Mouse (Mus musculus) frontal cortex, adult (tissue): ENCODE measurements around the gene Lifr.

ENCODE experiments used
- ATAC-seq: cut with Nextera tagmentation; 2 replicates; pipeline ENCODE4 v1.9.2; 2017; ENCODE audit warnings: mild to moderate bottlenecking, moderate library complexity, mixed read lengths; ENCODE audit not compliant: low TSS enrichment

The Lifr gene

GRCm38 (mm10) chr15:7202981-7203380, 112.6 kb downstream of the Lifr start:
- no peak for ATAC-seq

- ATAC-seq: no peak
Measured at GRCm38 (mm10) chr15:7203606-7204330, 113.4 kb downstream of the Lifr start.

- ATAC-seq: no peak
Measured at GRCm38 (mm10) chr15:7204917-7205316, 114.5 kb downstream of the Lifr start.

GRCm38 (mm10) chr15:7206110-7206509, 115.7 kb downstream of the Lifr start:
- no peak for ATAC-seq

GRCm38 (mm10) chr15:7207292-7207691, 116.9 kb downstream of the Lifr start:
- ATAC-seq: no peak

- no peak for ATAC-seq
Measured at GRCm38 (mm10) chr15:7208180-7208579, 117.8 kb downstream of the Lifr start.

- no peak for ATAC-seq
Measured at GRCm38 (mm10) chr15:7213683-7214082, 123.3 kb downstream of the Lifr start.

GRCm38 (mm10) chr15:7215845-7216244, 125.4 kb downstream of the Lifr start:
- ATAC-seq: no peak

- ATAC-seq: no peak
Measured at GRCm38 (mm10) chr15:7216581-7217272, 126.3 kb downstream of the Lifr start.

GRCm38 (mm10) chr15:7217273-7217598, 126.8 kb downstream of the Lifr start:
- ATAC-seq: no peak

GRCm38 (mm10) chr15:7222809-7223208, 132.4 kb downstream of the Lifr start:
- ATAC-seq: no peak

- ATAC-seq: no peak
Measured at GRCm38 (mm10) chr15:7224151-7224775, 133.8 kb downstream of the Lifr start.

- ATAC-seq: peak; percentile 99
Measured at GRCm38 (mm10) chr15:7226225-7226624, 135.8 kb downstream of the Lifr start.

GRCm38 (mm10) chr15:7233393-7234090, 143.1 kb downstream of the Lifr start:
- no peak for ATAC-seq

GRCm38 (mm10) chr15:7239904-7240303, 149.5 kb downstream of the Lifr start:
- no peak for ATAC-seq

- ATAC-seq: peak; percentile 73
Measured at GRCm38 (mm10) chr15:7240950-7241349, 150.5 kb downstream of the Lifr start.

- ATAC-seq: no peak
Measured at GRCm38 (mm10) chr15:7242161-7242850, 151.9 kb downstream of the Lifr start.
